Mouse (Mus musculus): Measurements from ENCODE around the gene 9930111J21Rik2. TPM values are rescaled to one million over a fixed set of nuclear protein-coding genes. Genes with fewer than 3 reads are reported as not detected.

The 9930111J21Rik2 gene
- polyA plus RNA-seq, 1 experiment from 2014 or later, result 0.46 TPM

DNA sequence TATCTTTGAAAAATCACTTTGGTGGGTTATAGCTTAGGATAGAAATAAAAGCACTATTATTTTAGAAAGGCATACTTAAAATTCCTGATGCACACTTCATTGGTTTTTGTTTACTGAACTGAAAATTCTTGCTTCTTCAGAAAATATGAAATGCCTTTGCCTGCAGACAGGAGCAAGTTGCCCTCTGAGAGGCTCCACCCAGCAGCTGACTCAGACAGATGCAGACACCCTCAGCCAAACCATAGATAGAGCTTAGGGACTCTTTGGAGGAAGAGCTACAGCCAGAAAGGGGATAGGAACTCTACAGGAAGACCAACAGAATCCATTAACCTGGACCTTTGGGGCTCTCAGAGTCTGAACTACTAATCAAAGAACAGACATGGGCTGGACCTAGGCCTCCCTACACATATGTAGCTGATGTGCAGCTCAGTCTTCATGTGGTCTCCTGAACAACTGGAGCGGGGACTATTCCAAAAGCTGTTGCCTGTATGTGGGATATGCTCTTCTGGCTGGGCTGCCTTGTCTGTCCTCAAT lies 41.1 kb upstream of the 9930111J21Rik2 start:
- DNase-seq (ENCODE audit: low spot score) (no peak), ATAC-seq (ENCODE audit: low FRiP score, low TSS enrichment) (no peak)
- no peaks in the 10 kb centered on the region for H3K27me3 ChIP-seq (ENCODE audit: control insufficient read depth, insufficient read depth, low read length)
- no peak for TF ChIP-seq CTCF (IDR thresholded peaks at IDR 0.05; ENCODE audit: low read depth)
- no peak for TF ChIP-seq EP300 (optimal IDR thresholded peaks at IDR 0.05)
- no peak overlapping the region for H3K4me2 ChIP-seq (replicated peaks; ENCODE audit: low read depth)
- no peaks in the 10 kb centered on the region for H3K36me3 ChIP-seq (ENCODE audit: control insufficient read depth, insufficient read depth, low read length)
- H3K27ac ChIP-seq (replicated peaks), result no peak overlapping the region
- H3K9me3 ChIP-seq (ENCODE audit: control insufficient read depth, low read length), result no peaks in the 10 kb centered on the region
- peaks cover 4% of the 10 kb centered on the region; the same call in 1 of the 2 replicates for H3K4me1 ChIP-seq (replicated peaks; ENCODE audit: control insufficient read depth, insufficient read depth)
- no peak overlapping the region for H3K9ac ChIP-seq (ENCODE audit: low read length)
- H3K4me3 ChIP-seq (ENCODE audit: low read depth, low read length), result no peak overlapping the region
- 92% methylated on average over 1 of the region's 1 CpGs for WGBS

DNA sequence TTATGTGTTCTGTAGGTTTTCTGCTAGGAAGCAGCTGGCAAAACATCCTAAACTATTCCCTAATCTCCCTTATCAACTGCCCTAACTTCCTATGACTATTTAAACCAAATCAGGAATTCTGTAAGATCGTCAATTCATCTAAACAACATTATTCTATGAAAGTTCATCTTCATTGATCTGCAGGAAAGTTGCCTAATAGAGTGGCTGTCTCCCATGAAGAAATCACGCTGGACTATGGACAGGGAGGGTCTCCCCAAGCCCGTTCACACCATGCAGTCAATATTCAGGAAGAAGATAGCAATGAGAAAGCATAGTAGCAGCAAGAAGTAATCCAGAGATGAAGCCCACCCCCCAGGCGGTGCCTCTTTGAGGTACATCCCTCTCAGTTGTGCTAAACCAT lies 40.1 kb upstream of the 9930111J21Rik2 start:
- Histone ChIP-seq H3K4me3 (ENCODE audit: low read depth, low read length) (no peak overlapping the region), H3K4me2 (replicated peaks; ENCODE audit: low read depth) (no peak overlapping the region), H3K9me3 (ENCODE audit: control insufficient read depth, low read length) (no peaks in the 10 kb centered on the region), H3K4me1 (replicated peaks; ENCODE audit: control insufficient read depth, insufficient read depth) (peaks cover 4% of the 10 kb centered on the region; the same call in 1 of the 2 replicates), H3K36me3 (ENCODE audit: control insufficient read depth, insufficient read depth, low read length) (no peaks in the 10 kb centered on the region), H3K27ac (replicated peaks) (no peak overlapping the region), H3K9ac (ENCODE audit: low read length) (no peak overlapping the region), H3K27me3 (ENCODE audit: control insufficient read depth, insufficient read depth, low read length) (no peaks in the 10 kb centered on the region)
- WGBS, result 69% methylated on average over 4 of the region's 4 CpGs
- TF ChIP-seq EP300 (optimal IDR thresholded peaks at IDR 0.05) (no peak), CTCF (IDR thresholded peaks at IDR 0.05; ENCODE audit: low read depth) (no peak)
- DNase-seq (ENCODE audit: low spot score), result no peak
- ATAC-seq (ENCODE audit: low FRiP score, low TSS enrichment), result no peak

DNA sequence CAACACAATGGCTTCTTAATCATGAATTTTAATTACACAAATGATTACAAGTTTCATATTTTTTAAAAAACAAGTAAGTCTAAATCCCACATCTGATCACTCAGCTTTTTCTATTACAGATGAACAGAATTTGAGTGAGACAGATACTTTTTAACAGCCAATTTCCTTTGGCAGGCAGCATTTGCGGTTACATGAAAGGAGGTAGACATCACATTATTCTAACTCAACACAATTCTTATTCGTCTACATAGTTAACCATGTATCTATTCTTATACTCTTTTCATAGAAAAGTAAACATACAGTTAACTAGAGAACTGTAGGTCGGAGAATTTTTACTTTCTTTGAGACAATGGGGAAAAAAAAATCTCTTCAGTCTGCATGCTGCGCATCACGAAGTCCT lies 39.5 kb upstream of the 9930111J21Rik2 start:
- no peak for ATAC-seq (ENCODE audit: low FRiP score, low TSS enrichment)
- no peaks in the 10 kb centered on the region for H3K27me3 ChIP-seq (ENCODE audit: control insufficient read depth, insufficient read depth, low read length)
- H3K4me1 ChIP-seq (replicated peaks; ENCODE audit: control insufficient read depth, insufficient read depth), result peaks cover 4% of the 10 kb centered on the region; the same call in 1 of the 2 replicates
- TF ChIP-seq CTCF (IDR thresholded peaks at IDR 0.05; ENCODE audit: low read depth) (no peak), EP300 (optimal IDR thresholded peaks at IDR 0.05) (no peak)
- H3K27ac ChIP-seq (replicated peaks), result no peak overlapping the region
- no peaks in the 10 kb centered on the region for H3K9me3 ChIP-seq (ENCODE audit: control insufficient read depth, low read length)
- 78% methylated on average over 5 of the region's 5 CpGs for WGBS
- no peak overlapping the region for H3K9ac ChIP-seq (ENCODE audit: low read length)
- no peak for DNase-seq (ENCODE audit: low spot score)
- H3K36me3 ChIP-seq (ENCODE audit: control insufficient read depth, insufficient read depth, low read length), result no peaks in the 10 kb centered on the region
- H3K4me3 ChIP-seq (ENCODE audit: low read depth, low read length), result no peak overlapping the region
- H3K4me2 ChIP-seq (replicated peaks; ENCODE audit: low read depth), result no peak overlapping the region

DNA sequence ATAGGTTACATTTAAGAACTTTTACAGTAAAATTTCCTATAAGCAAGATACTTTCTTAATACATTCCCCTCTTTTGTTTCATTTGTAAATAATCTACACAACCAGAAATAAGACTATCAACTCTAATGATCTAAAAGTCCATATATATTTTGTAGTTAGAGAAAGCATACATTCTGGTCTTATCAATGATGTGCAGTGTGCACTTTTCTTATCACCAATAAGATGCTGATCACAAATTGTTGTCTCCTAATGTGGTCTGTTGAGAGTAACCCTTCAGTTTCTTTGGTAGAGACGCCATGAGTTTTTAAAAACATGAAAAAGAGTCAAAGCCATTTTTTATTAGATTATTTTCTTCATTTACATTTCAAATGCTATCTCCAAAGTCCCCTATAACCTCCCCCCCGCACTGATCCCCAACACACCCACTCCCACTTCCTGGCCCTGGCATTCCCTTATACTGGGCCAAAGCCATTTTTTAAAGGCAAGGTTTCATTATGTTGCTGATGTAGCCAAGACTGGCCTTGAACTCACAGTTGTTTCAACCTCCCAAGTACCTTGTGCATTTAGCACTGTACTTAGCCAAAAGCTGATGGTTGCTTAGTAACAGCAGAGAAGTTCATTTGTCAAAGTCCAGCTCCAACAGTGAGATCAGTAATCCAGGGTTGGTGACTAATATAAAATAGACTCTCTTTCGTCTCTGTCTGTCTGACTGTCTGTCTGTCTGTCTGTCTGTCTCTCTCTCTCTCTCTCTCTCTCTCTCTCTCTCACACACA lies 38.9 kb upstream of the 9930111J21Rik2 start:
- no peaks in the 10 kb centered on the region for H3K36me3 ChIP-seq (ENCODE audit: control insufficient read depth, insufficient read depth, low read length)
- ATAC-seq (ENCODE audit: low FRiP score, low TSS enrichment), result no peak
- no peak for DNase-seq (ENCODE audit: low spot score)
- WGBS, result 73% methylated on average over 3 of the region's 3 CpGs
- no peak overlapping the region for H3K4me2 ChIP-seq (replicated peaks; ENCODE audit: low read depth)
- H3K9me3 ChIP-seq (ENCODE audit: control insufficient read depth, low read length), result no peaks in the 10 kb centered on the region
- no peak overlapping the region for H3K4me3 ChIP-seq (ENCODE audit: low read depth, low read length)
- H3K27ac ChIP-seq (replicated peaks), result no peak overlapping the region
- H3K9ac ChIP-seq (ENCODE audit: low read length), result no peak overlapping the region
- no peak for TF ChIP-seq CTCF (IDR thresholded peaks at IDR 0.05; ENCODE audit: low read depth)
- no peak for TF ChIP-seq EP300 (optimal IDR thresholded peaks at IDR 0.05)
- H3K27me3 ChIP-seq (ENCODE audit: control insufficient read depth, insufficient read depth, low read length), result no peaks in the 10 kb centered on the region
- H3K4me1 ChIP-seq (replicated peaks; ENCODE audit: control insufficient read depth, insufficient read depth), result peaks cover 4% of the 10 kb centered on the region; the same call in 1 of the 2 replicates

DNA sequence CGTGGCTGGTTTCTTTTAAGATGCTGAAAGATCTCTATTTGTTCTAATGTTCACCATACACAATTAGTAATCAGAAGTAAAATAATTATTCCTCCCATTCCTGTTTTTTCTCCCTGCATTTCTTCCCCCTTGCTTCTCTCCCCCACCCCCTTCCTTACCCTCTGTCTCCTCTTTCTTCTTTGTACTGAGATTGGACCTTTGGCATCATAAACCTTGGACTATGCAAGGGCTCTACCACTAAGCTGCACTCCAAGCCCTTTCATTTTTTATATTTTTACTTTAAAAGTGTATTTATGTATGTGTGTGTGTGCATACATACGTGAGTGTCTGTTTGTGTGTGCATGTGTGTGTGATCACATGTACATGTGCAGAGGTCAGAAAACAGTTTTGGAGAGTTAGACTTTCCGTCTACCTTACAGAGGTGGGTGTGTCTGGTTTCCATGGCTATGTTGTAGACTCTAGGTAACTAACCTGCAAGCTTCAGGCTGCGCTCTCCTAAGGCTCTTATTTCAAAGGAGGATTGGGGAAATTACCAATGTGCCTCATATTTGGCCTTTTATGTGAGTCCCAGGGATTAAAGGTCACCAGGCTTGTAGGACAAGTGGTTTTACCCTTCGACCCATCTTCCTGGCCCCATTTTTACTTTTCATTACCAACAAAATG lies 38.1 kb upstream of the 9930111J21Rik2 start:
- Histone ChIP-seq H3K9ac (ENCODE audit: low read length) (no peak overlapping the region), H3K9me3 (ENCODE audit: control insufficient read depth, low read length) (no peaks in the 10 kb centered on the region), H3K4me3 (ENCODE audit: low read depth, low read length) (no peak overlapping the region), H3K36me3 (ENCODE audit: control insufficient read depth, insufficient read depth, low read length) (no peaks in the 10 kb centered on the region), H3K27me3 (ENCODE audit: control insufficient read depth, insufficient read depth, low read length) (no peaks in the 10 kb centered on the region), H3K27ac (replicated peaks) (no peak overlapping the region), H3K4me1 (replicated peaks; ENCODE audit: control insufficient read depth, insufficient read depth) (peaks cover 4% of the 10 kb centered on the region; the same call in 1 of the 2 replicates), H3K4me2 (replicated peaks; ENCODE audit: low read depth) (no peak overlapping the region)
- ATAC-seq (ENCODE audit: low FRiP score, low TSS enrichment), result peak; percentile 51; the same call in 1 of the 2 replicates
- WGBS, result 75% methylated on average over 5 of the region's 5 CpGs
- TF ChIP-seq CTCF (IDR thresholded peaks at IDR 0.05; ENCODE audit: low read depth) (no peak), EP300 (optimal IDR thresholded peaks at IDR 0.05) (no peak)
- no peak for DNase-seq (ENCODE audit: low spot score)

All from stomach, postnatal 0 days (tissue).